Mouse (Mus musculus) myocyte (in vitro differentiated cells): ENCODE measurements at regions not wholly inside any gene's neighbourhood (a gene's known extent, or its start where the extent isn't known, plus 50 kb on each side); places are given as distances from the start of the nearest gene placed in this dataset.

Experiments
- CEBPB ChIP-seq: IDR thresholded peaks from 2 replicates; pipeline ENCODE4 v1.6.1; 2011; ENCODE audit warnings: mild to moderate bottlenecking, moderate library complexity; ENCODE audit not compliant: poor library complexity, insufficient read depth, severe bottlenecking
- E2F4 ChIP-seq: IDR thresholded peaks from one replicate; pipeline ENCODE4 v1.6.1; 2011; ENCODE audit warnings: mild to moderate bottlenecking, control low read depth, moderate library complexity; ENCODE audit not compliant: insufficient read depth
- MAX ChIP-seq: IDR thresholded peaks from one replicate; pipeline ENCODE4 v1.6.1; 2011; ENCODE audit warnings: low read depth, mild to moderate bottlenecking, control low read depth
- MYOD1 ChIP-seq, 3 experiments: IDR thresholded peaks; one replicate each; pipeline ENCODE4 v1.6.1; 2011; ENCODE audit warnings: control low read depth in 2 of 3, low read depth in 2 of 3, mild to moderate bottlenecking in 2 of 3, moderate library complexity in 1 of 3; ENCODE audit not compliant: insufficient read length in 2 of 3, control insufficient read depth in 1 of 3
- MYOG ChIP-seq, 3 experiments: IDR thresholded peaks; one replicate each; pipeline ENCODE4 v1.6.1; 2011; ENCODE audit warnings: control low read depth in 2 of 3, low read depth in 2 of 3, mild to moderate bottlenecking in 2 of 3; ENCODE audit not compliant: insufficient read length in 2 of 3, control insufficient read depth in 1 of 3, insufficient read depth in 1 of 3
- POLR2A ChIP-seq: IDR thresholded peaks from one replicate; pipeline ENCODE4 v1.6.1; 2011; ENCODE audit warnings: low read depth, mild to moderate bottlenecking, control low read depth, moderate library complexity; ENCODE audit not compliant: insufficient read length
- REST ChIP-seq: IDR thresholded peaks from one replicate; pipeline ENCODE4 v1.6.1; 2011; ENCODE audit warnings: mild to moderate bottlenecking, control low read depth, moderate library complexity; ENCODE audit not compliant: insufficient read depth, insufficient read length
- TCF12 ChIP-seq: IDR thresholded peaks from one replicate; pipeline ENCODE4 v1.6.1; 2011; ENCODE audit warnings: mild to moderate bottlenecking, control low read depth; ENCODE audit not compliant: poor library complexity, insufficient read depth, severe bottlenecking
- TCF3 ChIP-seq: IDR thresholded peaks from one replicate; pipeline ENCODE4 v1.6.1; 2011; ENCODE audit warnings: low read depth, control low read depth; ENCODE audit not compliant: insufficient read length
- USF1 ChIP-seq: IDR thresholded peaks from one replicate; pipeline ENCODE4 v1.6.1; 2011; ENCODE audit warnings: low read depth, mild to moderate bottlenecking, control low read depth, moderate library complexity

GRCm38 (mm10) chr17:82504291-82504690 lies 710.8 kb upstream of the Pkdcc start:
- TF ChIP-seq POLR2A (no peak), E2F4 (no peak), MYOD1 (IDR thresholded peaks at IDR 0.05; ENCODE audit: control insufficient read depth in 1 of 3, insufficient read length in 2 of 3, low read depth in 2 of 3) (no peak), USF1 (no peak), CEBPB (no peak), MAX (no peak), TCF3 (no peak), MYOG (IDR thresholded peaks at IDR 0.05; ENCODE audit: control insufficient read depth in 1 of 3, insufficient read depth in 1 of 3, insufficient read length in 2 of 3, low read depth in 2 of 3) (no peak), TCF12 (no peak), REST (no peak)
